In the genomic region with DNA sequence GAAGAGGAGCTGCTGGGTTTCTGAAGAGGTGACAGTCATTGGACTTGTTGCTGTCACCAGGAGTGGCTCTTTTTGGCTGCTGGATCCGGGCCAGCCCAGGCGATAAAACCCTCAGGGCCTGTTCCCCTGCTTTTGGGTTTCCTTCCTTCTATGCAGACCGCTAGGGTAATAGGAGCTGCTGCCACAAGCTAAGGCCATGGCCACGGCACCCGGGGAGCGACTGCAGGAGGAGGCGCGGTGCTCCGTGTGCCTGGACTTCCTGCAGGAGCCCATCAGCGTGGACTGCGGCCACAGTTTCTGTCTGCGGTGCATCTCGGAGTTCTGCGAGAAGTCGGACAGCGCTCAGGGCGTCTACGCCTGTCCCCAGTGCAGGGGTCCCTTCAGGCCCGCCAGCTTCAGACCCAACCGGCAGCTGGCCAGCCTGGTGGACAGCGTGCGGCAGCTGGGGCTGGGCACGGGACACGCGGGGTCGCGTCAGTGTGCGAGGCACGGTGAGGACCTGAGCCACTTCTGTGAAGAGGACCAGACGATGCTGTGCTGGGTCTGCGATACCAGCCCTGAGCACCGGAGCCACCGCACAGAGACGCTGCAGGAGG, we compare ENCODE assay signal across 8 mouse cellular contexts. TPM values are rescaled to one million over a fixed set of nuclear protein-coding genes. Genes with fewer than 3 reads are reported as not detected.
DNase-seq lines count a peak whose midpoint lies in the region; ATAC-seq lines count a peak whose summit lies in the region.

Trim58 (plus strand) TSS at position 194 of the 596 bp plus-strand sequence.

- peak within 1 kb of the TSS; percentile 58 for H3K4me2 ChIP-seq in kidney, embryonic 14.5 days (replicated peaks; ENCODE audit: low read depth, low read length)
- peak within 1 kb of the TSS; percentile 80 for H3K4me2 ChIP-seq in embryonic facial prominence, embryonic 11.5 days (ENCODE audit: low read depth, low read length)
- H3K4me2 ChIP-seq in hindbrain, embryonic 12.5 days (replicated peaks), result peak within 1 kb of the TSS; percentile 93
- H3K4me2 ChIP-seq in stomach, embryonic 16.5 days (ENCODE audit: low read depth, low read length), result peak within 1 kb of the TSS; percentile 56

- peak within 1 kb of the TSS; percentile 2 for H3K9ac ChIP-seq in kidney, embryonic 14.5 days (ENCODE audit: low read depth, low read length)
- peak within 1 kb of the TSS; percentile 36 for H3K9ac ChIP-seq in embryonic facial prominence, embryonic 11.5 days (replicated peaks; ENCODE audit: low read length)
- peak within 1 kb of the TSS; percentile 66 for H3K9ac ChIP-seq in hindbrain, embryonic 12.5 days
- peak within 1 kb of the TSS; percentile 47; the same call in 1 of the 2 replicates for H3K9ac ChIP-seq in stomach, embryonic 16.5 days (ENCODE audit: low read length)

- H3K36me3 ChIP-seq in kidney, embryonic 14.5 days (ENCODE audit: control insufficient read depth, insufficient read depth, low read length), result no peaks in the 10 kb centered on the region
- no peaks in the 10 kb centered on the region for H3K36me3 ChIP-seq in embryonic facial prominence, embryonic 11.5 days (replicated peaks; ENCODE audit: control insufficient read depth, insufficient read depth, low read depth, low read length)
- H3K36me3 ChIP-seq in hindbrain, embryonic 12.5 days, result no peaks in the 10 kb centered on the region
- H3K36me3 ChIP-seq in megakaryocyte, embryonic 14.5 days (replicated peaks; ENCODE audit: low read length), result peaks cover 28% of the 10 kb centered on the region
- no peaks in the 10 kb centered on the region for H3K36me3 ChIP-seq in stomach, embryonic 16.5 days (ENCODE audit: control insufficient read depth, insufficient read depth, low read length)

- H3K27ac ChIP-seq in kidney, embryonic 14.5 days (ENCODE audit: low read depth, low read length), result no peak within 1 kb of the TSS
- no peak within 1 kb of the TSS for H3K27ac ChIP-seq in embryonic facial prominence, embryonic 11.5 days (replicated peaks; ENCODE audit: low read depth, low read length)
- no peak within 1 kb of the TSS for H3K27ac ChIP-seq in hindbrain, embryonic 12.5 days
- no peak within 1 kb of the TSS for H3K27ac ChIP-seq in stomach, embryonic 16.5 days (ENCODE audit: low read length)

- 3% methylated on average over 34 of the region's 34 CpGs for WGBS in kidney, embryonic 14.5 days
- WGBS in embryonic facial prominence, embryonic 11.5 days, result 4% methylated on average over 31 of the region's 34 CpGs
- 7% methylated on average over 34 of the region's 34 CpGs for WGBS in hindbrain, embryonic 12.5 days
- 4% methylated on average over 34 of the region's 34 CpGs for WGBS in stomach, embryonic 16.5 days

- H3K9me3 ChIP-seq in kidney, embryonic 14.5 days (ENCODE audit: control insufficient read depth, low read length), result no peaks in the 10 kb centered on the region
- H3K9me3 ChIP-seq in embryonic facial prominence, embryonic 11.5 days (replicated peaks; ENCODE audit: control insufficient read depth, low read length), result no peaks in the 10 kb centered on the region
- H3K9me3 ChIP-seq in hindbrain, embryonic 12.5 days (replicated peaks), result no peaks in the 10 kb centered on the region
- H3K9me3 ChIP-seq in megakaryocyte, embryonic 14.5 days, result no peaks in the 10 kb centered on the region
- H3K9me3 ChIP-seq in stomach, embryonic 16.5 days (replicated peaks; ENCODE audit: control insufficient read depth, low read length), result no peaks in the 10 kb centered on the region

- no peak for DNase-seq in kidney, adult 9 months
- peak; percentile 46 for DNase-seq in ZHBTc4 (ENCODE audit: low read depth, low spot score)
- DNase-seq in embryonic facial prominence, embryonic 11.5 days (ENCODE audit: low spot score), result peak; percentile 30
- DNase-seq in urinary bladder, adult 2 months (ENCODE audit: low spot score), result no peak

- H3K4me3 ChIP-seq in kidney, embryonic 14.5 days (ENCODE audit: low read length), result peak within 1 kb of the TSS; percentile 29
- peak within 1 kb of the TSS; percentile 31 for H3K4me3 ChIP-seq in embryonic facial prominence, embryonic 11.5 days (ENCODE audit: low read depth, low read length)
- H3K4me3 ChIP-seq in hindbrain, embryonic 12.5 days, result peak within 1 kb of the TSS; percentile 37
- peak within 1 kb of the TSS; percentile 96 for H3K4me3 ChIP-seq in megakaryocyte, embryonic 14.5 days (replicated peaks)
- H3K4me3 ChIP-seq in stomach, embryonic 16.5 days (replicated peaks; ENCODE audit: low read length), result peak within 1 kb of the TSS; percentile 37

- 0 out of 2 replicates have a peak, but pooled peaks cover 9% of the 10 kb centered on the region for H3K4me1 ChIP-seq in kidney, embryonic 14.5 days (ENCODE audit: control insufficient read depth, insufficient read depth, low read length)
- no peaks in the 10 kb centered on the region for H3K4me1 ChIP-seq in embryonic facial prominence, embryonic 11.5 days (ENCODE audit: control insufficient read depth, insufficient read depth, low read length)
- peaks cover 9% of the 10 kb centered on the region for H3K4me1 ChIP-seq in hindbrain, embryonic 12.5 days
- peaks cover 80% of the 10 kb centered on the region for H3K4me1 ChIP-seq in megakaryocyte, embryonic 14.5 days
- H3K4me1 ChIP-seq in stomach, embryonic 16.5 days (ENCODE audit: control insufficient read depth, insufficient read depth, low read length), result peaks cover 6% of the 10 kb centered on the region; the same call in 1 of the 2 replicates

- H3K27me3 ChIP-seq in kidney, embryonic 14.5 days (ENCODE audit: control insufficient read depth, insufficient read depth, low read length), result peaks cover 13% of the 10 kb centered on the region; the same call in 1 of the 2 replicates
- H3K27me3 ChIP-seq in embryonic facial prominence, embryonic 11.5 days (ENCODE audit: control insufficient read depth, insufficient read depth, low read length), result no peaks in the 10 kb centered on the region; the same call in 1 of the 2 replicates
- peaks cover 21% of the 10 kb centered on the region for H3K27me3 ChIP-seq in hindbrain, embryonic 12.5 days
- H3K27me3 ChIP-seq in megakaryocyte, embryonic 14.5 days (replicated peaks), result no peaks in the 10 kb centered on the region
- no peaks in the 10 kb centered on the region for H3K27me3 ChIP-seq in stomach, embryonic 16.5 days (ENCODE audit: control insufficient read depth, insufficient read depth, low read length)

- peak; percentile 73 for ATAC-seq in kidney, embryonic 14.5 days (ENCODE audit: low FRiP score, low TSS enrichment)
- ATAC-seq in embryonic facial prominence, embryonic 11.5 days (replicated peaks; ENCODE audit: insufficient number of reproducible peaks, low FRiP score, low TSS enrichment, low read depth), result 0 out of 2 replicates have a peak, but pooled peaks have one; percentile 40
- no peak for ATAC-seq in hindbrain, embryonic 12.5 days (ENCODE audit: low FRiP score)
- ATAC-seq in stomach, embryonic 16.5 days (ENCODE audit: insufficient read depth, low FRiP score), result no peak

RNA-seq across cellular contexts. Expression of gene Trim58, which starts in this region (rescaled TPM):
- not detected in 2 replicates for polyA plus RNA-seq in kidney, embryonic 14.5 days (2014; fragmentation: Nextera tagmentation; extraction: Ambion mirVana)
- polyA plus RNA-seq in embryonic facial prominence, embryonic 11.5 days (2014; fragmentation: Nextera tagmentation; extraction: Ambion mirVana), result 0.28 and 0.43 TPM in 2 replicates
- 0.51 and 0.53 TPM in 2 replicates for polyA plus RNA-seq in hindbrain, embryonic 12.5 days (2016; fragmentation: Nextera tagmentation; extraction: Ambion mirVana)
- 7.9 and 18.0 TPM in 2 replicates for polyA plus RNA-seq in megakaryocyte, embryonic 14.5 days (2012; ENCODE audit: insufficient read depth, low replicate concordance)
- 0.66 and 0.67 TPM in 2 replicates for polyA plus RNA-seq in stomach, embryonic 16.5 days (2015; fragmentation: Nextera tagmentation; extraction: Ambion mirVana)
- not detected in 2 replicates for polyA plus RNA-seq in urinary bladder, adult 2 months (2012; rRNA removed)

Comparison
In these comparisons a context has a peak if more than half of its experiments do, and no peak if none do; other contexts are left out.
1. Peak in ATAC-seq, H3K4me3 ChIP-seq, H3K9ac ChIP-seq and H3K4me2 ChIP-seq in kidney, embryonic 14.5 days; RNA of the gene not detected or under 1 TPM.
2. Peak in DNase-seq, ATAC-seq, H3K4me3 ChIP-seq, H3K9ac ChIP-seq and H3K4me2 ChIP-seq in embryonic facial prominence, embryonic 11.5 days; RNA of the gene not detected or under 1 TPM.
3. H3K4me3 ChIP-seq: peak in every context shown above with its lines; median percentile 96 in megakaryocyte, embryonic 14.5 days; 37 in hindbrain, embryonic 12.5 days; 37 in stomach, embryonic 16.5 days; 31 in embryonic facial prominence, embryonic 11.5 days; 29 in kidney, embryonic 14.5 days.
4. H3K9ac ChIP-seq: peak in every context shown above with its lines; median percentile 66 in hindbrain, embryonic 12.5 days; 47 in stomach, embryonic 16.5 days; 36 in embryonic facial prominence, embryonic 11.5 days; 2 in kidney, embryonic 14.5 days.